Mouse (Mus musculus): Measurements from ENCODE around the gene Herpud2.

Herpud2 gene

GRCm38 (mm10) chr9:25151611-25152241 is at the start of gene Herpud2:
Herpud2 (minus strand) TSS chr9:25151820.
- DNase-seq (ENCODE audit: low read depth, low spot score) = peak; percentile 87

DNA sequence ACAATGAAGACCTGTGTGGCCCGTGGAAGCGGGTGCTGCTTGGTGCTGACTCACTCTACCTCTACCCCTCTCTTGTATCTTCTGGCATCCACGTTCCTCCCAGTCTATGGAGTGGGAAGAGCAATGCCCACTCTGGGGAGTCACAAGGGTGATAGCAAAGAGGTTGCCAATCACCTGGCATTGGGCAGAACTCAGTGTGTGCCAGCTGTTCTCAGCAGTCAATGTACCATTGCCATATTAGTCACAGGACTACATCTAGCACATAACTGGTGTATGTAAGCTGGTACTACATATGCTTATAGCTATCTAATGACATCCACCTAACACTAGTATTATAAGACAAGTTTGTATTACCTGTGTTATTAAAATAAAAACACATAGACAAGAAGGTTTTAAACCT is 49.4 kb upstream of the Herpud2 start:
- no peak for DNase-seq (ENCODE audit: low read depth, low spot score)

DNA sequence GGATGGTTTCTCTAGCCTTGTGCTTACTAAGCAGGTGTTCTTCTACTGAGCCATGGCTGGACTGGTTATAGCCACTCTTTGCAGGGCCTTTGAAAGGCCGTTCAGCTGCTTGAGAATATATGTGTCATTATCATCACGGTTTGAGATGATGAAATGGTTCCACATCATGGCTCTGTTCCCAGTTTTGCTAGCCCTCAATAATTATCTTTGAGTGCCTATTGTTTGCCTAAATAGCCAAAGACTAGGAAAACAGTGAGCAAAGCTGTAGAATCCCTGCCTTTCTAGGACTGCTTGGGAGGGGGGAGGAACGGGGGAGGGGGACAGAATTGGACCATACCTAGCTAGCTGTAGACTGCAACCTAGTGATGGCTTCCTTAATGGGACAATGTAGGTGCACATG is 48.5 kb upstream of the Herpud2 start:
- DNase-seq (ENCODE audit: low read depth, low spot score) = no peak

DNA sequence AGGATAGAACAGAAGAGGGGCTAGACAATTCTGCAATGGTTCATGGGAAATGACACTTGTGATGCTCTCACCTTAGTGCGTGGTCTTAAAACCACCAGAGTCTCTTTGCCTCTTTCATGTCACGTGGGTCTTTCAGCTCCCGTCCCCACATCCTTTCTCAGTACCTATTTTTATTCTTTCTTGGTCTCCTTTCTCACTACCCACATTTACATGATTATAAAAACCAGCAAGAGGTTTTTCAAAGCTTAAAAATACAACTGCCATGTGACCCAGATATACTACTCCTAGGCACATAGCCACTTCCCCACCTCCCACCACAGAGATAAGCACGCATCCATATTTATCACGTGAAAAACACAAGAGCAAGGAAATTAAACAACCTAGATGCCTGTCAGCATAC is 45.1 kb upstream of the Herpud2 start:
- DNase-seq (ENCODE audit: low read depth, low spot score) = no peak

DNA sequence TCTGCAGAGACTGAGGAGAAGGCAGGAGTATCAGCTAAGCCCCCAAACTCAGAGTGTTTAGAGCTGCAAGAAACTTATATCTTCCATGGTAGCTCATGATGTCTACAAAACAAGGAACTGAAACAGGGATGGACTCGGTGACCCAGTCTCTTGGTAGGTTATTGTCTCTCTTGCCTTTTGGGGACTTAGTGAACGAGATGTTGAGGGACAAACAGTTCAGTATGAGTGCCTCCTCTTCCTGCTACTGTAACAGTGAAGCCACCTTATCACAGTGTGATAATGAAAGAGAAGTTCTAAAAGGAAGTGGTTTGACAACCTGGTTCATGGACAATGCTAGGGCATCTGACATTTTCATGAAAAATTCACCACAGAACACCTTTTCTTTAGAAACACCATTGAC is 40.0 kb upstream of the Herpud2 start:
- no peak for DNase-seq (ENCODE audit: low read depth, low spot score)

- no peak for DNase-seq (ENCODE audit: low read depth, low spot score)
These were observed 34.9 kb upstream of the Herpud2 start for GRCm38 (mm10) chr9:25186501-25186900.

GRCm38 (mm10) chr9:25185854-25186253 is 34.2 kb upstream of the Herpud2 start:
- DNase-seq (ENCODE audit: low read depth, low spot score) = no peak

- no peak for DNase-seq (ENCODE audit: low read depth, low spot score)
These were observed 33.0 kb upstream of the Herpud2 start for GRCm38 (mm10) chr9:25184606-25185005.

DNA sequence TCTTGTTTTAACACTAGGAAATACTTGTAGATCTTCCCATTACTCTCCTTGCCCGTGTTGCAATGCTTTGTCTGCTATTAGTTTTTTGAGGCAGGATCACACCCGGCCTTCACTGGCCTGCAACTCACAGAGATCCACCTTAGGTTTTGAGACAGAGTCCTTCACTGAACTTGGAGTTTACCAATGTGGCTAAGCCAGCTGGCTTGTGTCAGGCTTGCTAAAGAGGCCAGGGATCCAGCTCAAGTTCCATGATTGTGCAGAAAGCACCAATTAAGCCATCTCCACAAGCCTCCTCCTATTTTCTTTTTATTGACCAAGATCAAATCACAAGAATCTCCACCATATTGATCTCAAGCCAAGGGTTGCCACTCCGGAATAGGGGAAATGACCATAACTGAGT is 26.4 kb upstream of the Herpud2 start:
- DNase-seq (ENCODE audit: low read depth, low spot score) = no peak

- no peak for DNase-seq (ENCODE audit: low read depth, low spot score)
These were observed 25.6 kb upstream of the Herpud2 start for GRCm38 (mm10) chr9:25177201-25177600.

- DNase-seq (ENCODE audit: low read depth, low spot score) = no peak
These were observed 24.9 kb upstream of the Herpud2 start for GRCm38 (mm10) chr9:25176562-25176961.

DNA sequence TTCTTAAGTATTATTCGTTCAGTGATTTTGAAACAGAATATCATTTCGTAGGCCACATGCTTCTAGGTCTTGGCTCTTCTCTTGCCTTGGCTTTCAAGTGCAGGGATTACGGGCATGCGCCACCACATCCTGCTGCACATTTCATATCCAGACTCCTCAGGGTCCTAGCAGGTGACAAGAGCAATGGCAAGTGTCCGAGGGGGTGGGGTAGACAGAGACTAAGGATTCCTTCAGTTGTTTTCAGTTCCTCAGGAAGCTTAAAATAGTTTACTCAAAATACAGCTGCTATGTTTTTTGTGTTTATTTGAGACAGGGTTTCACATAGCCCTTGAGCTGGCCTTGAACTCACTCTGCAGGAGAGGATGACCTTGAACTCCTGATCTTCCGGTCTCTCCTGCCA is 24.4 kb upstream of the Herpud2 start:
- no peak for DNase-seq (ENCODE audit: low read depth, low spot score)

DNA sequence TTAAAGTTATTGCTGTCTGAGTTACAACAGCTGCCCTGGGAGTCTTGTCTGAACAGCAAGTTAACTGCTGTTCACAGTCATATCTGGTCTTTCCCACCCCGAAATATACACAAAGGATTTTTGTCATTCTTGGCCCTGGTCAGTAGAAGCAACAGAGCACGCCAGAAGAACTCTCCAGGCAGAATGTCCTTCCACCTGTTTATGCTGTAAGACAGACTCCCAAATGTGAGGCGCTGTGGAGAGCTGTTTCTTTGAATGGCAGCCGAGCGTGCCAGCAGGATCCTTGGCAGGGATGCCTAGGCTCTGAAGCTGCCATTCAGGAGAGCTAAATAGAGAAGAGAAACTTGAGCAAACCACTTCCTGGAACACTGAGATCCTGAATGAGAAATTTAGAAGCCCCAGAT is 23.4 kb upstream of the Herpud2 start:
- no peak for DNase-seq (ENCODE audit: low read depth, low spot score)

DNA sequence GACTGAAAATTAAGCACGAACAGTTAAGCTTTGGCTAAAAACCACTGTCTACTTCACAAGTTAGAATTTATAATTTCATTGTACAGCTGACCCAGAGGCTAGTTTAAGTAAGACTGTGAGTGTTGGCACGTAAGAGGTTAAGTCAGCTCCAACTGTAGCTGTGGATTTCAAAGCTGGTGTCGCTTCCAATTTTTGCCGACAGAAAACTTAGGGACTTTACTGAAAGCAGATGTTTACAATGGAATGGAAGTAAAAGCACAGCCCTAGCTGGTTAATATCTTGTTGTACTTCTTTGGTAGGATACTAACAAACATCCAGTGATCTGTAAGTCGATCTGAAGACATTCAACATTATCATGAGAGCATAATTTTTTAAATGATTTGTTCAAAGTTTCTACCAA is 23.0 kb upstream of the Herpud2 start:
- DNase-seq (ENCODE audit: low read depth, low spot score) = no peak

- no peak for DNase-seq (ENCODE audit: low read depth, low spot score)
These were observed 21.6 kb upstream of the Herpud2 start for GRCm38 (mm10) chr9:25173171-25173570.

DNA sequence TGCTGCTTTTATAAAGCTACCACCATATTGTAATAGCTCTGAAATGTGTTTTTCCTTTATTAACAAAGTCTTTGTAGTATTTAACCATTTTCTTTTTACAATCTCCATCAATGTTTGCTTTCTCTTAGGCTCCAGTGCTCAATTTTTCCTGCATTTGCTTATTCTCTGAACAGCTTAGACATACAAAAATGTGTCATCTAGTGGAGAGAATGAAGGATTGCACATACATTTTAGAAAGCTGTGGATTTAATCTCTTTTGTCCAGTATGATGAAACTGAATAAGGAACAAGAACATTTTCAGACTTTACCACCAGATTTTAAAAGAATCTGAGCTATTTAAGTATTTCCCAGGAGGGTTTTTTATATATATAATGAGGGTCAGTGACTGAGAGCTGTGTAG is 18.0 kb upstream of the Herpud2 start:
- no peak for DNase-seq (ENCODE audit: low read depth, low spot score)

DNA sequence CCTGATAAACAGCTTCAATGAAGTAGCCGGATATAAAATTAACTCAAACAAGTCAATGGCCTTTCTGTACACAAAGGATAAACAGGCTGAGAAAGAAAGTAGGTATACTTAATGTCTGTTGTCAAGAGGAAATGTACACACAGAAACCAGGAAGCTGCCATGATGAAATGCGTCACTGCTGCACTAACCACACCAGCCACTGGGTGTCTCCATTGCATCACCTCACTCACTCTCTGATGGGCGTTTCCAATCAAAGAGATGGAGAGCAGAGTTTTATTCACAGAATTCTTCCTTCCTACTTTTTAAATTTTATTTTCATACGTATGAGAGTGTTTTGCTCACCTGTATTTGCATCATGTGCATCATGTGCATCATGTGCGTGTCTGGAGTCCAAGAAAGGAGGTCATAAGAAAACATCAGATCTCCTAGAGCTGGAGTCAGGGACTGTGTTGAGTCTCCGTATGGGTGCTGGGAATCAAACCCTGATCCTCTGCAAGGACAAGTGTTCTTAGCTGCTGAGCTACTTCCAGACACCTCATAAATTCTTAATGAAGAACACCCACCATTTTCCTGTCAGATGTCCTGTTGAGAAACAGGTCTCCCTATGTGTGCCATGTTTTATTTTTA is 16.0 kb upstream of the Herpud2 start:
- peak; percentile 55 for DNase-seq (ENCODE audit: low read depth, low spot score)

GRCm38 (mm10) chr9:25158218-25158617 is 6.6 kb upstream of the Herpud2 start:
- no peak for DNase-seq (ENCODE audit: low read depth, low spot score)

- no peak for DNase-seq (ENCODE audit: low read depth, low spot score)
These were observed 4.8 kb upstream of the Herpud2 start for GRCm38 (mm10) chr9:25156377-25156776.

DNA sequence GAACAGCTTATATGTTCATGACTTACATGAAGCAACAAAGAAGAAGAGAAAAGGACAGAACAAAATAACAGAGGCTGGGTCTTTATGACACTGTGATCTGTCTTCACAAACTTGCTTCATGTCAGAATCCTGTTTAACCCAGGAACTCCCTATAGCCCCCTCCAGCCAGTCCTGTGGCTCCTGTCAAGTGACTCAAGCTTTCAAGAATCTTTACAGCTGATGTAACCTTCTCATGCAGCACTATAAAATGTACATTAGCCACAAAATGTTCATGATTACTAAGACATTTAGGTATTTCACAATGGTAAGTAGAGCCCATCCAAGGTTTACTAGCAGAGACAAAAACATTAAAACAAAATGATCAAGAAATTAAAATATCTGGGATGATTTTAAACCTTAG is 1.4 kb upstream of the Herpud2 start:
- no peak for DNase-seq (ENCODE audit: low read depth, low spot score)

DNA sequence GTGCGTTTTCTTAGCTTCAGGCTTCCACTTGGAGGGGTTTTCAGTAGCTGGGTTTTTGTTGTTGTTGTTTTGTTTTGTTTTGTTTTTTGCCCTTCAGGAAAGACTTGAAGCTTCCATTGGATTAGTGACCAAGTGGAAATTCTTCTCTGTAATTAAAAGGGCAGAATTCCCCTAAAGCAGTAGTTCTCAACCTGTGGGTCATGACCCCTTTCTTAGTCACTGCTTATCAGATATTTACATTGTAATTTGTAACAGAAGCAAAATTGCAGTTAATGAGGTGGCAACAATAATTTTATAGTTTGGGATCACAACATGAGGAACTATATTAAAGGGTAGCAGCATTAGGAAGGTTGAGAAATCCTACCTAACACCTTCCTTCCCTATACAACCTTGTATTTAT is 837 bp upstream of the Herpud2 start:
- no peak for DNase-seq (ENCODE audit: low read depth, low spot score)

DNA sequence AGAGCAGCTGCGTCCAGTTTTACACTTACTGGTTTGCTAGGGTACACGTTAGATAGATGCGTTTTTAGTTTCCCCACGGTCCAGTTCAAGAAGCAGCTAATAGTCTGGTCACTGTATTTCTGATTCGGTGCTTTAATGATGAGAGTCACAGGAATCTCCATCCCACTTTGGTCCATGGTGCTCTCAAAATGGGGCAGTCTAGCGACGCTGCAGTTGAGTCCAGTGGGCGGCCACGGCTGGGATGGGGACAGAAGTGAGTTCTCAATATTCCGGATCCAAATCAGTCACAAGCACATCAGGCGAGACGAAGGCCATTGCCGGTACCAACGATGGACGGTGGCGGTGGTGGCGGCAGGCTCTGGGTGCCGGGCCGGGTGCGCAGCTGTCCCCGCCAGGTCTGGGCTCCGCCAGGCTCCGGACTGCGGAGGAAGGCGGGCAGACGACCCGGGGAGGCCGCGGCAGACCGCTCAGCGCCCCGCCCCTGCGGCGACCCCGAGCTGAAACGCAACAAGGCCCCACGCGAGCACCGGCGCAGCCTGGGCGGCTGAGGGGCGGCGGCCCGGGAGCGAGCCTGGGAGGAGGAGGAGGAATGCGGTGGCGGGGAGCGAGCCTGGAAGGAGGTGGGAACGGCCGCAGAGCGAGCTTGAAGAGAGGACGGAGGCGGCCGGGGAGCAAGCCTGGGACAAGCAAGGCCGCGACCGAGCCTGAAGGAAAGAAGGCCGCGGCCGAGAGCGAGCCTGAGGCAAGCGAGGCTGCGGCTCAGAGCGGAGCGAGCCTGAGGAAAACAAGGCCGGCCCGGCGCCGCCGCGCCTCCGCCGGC is 619 bp downstream of the Herpud2 start:
- no peak for DNase-seq (ENCODE audit: low read depth, low spot score)

DNA sequence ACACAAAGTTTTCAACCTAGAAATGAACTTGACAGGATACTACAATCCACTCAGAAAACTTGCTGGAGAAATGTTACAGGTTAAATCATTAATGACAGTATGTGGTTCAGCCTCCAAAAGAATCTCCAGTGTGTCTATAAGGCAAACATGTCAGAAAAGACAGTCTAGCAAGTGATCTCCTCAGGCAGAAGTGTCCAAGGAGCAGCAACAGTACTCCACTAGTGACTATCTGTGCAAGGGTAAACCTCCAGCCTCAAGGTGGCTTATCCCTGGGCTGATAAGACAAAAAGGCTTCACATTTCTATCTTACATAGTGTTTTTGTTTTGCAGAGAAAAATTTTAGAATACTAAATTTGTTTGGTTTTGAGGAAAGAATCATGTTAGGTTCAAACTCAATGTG is 2.9 kb downstream of the Herpud2 start:
- no peak for DNase-seq (ENCODE audit: low read depth, low spot score)
